Mouse (Mus musculus) lung, embryonic 15.5 days (tissue): ENCODE results near the gene Wwp2. TPM values are rescaled to one million over a fixed set of nuclear protein-coding genes. Genes with fewer than 3 reads are reported as not detected.

Experiments
- ATAC-seq: fragments of 200-750 bp; cut with Nextera tagmentation; 2 replicates; pipeline ENCODE4 v1.8.0; 2017; ENCODE audit warnings: moderate number of reproducible peaks, borderline replicate concordance; ENCODE audit not compliant: low FRiP score, low TSS enrichment; ENCODE audit errors: extremely low read depth
- H3K27ac ChIP-seq: fragments of 300-500 bp; sonication (generic); 2 replicates; pipeline ENCODE4 v1.5.1; 2015; ENCODE audit warnings: moderate library complexity, mild to moderate bottlenecking, inconsistent platforms
- H3K27me3 ChIP-seq: fragments of 300-500 bp; sonication (generic); 2 replicates; pipeline ENCODE4 v1.6.1; 2015; ENCODE audit warnings: inconsistent platforms
- H3K36me3 ChIP-seq: fragments of 300-500 bp; sonication (generic); 2 replicates; pipeline ENCODE4 v1.6.1; 2015; ENCODE audit warnings: inconsistent platforms
- H3K4me1 ChIP-seq: fragments of 300-500 bp; sonication (generic); 2 replicates; pipeline ENCODE4 v1.6.1; 2015; ENCODE audit warnings: inconsistent platforms
- H3K4me2 ChIP-seq: fragments of 300-500 bp; sonication (generic); 2 replicates; pipeline ENCODE4 v1.6.1; 2015; ENCODE audit warnings: inconsistent platforms, mild to moderate bottlenecking, moderate library complexity
- H3K4me3 ChIP-seq: fragments of 300-500 bp; sonication (generic); 2 replicates; pipeline ENCODE4 v1.5.1; 2015; ENCODE audit warnings: mild to moderate bottlenecking, inconsistent platforms
- H3K9ac ChIP-seq: fragments of 300-500 bp; sonication (generic); 2 replicates; pipeline ENCODE4 v1.6.1; 2015; ENCODE audit warnings: inconsistent platforms
- H3K9me3 ChIP-seq: fragments of 300-500 bp; sonication (generic); 2 replicates; pipeline ENCODE4 v1.6.1; 2016; ENCODE audit warnings: inconsistent platforms
- WGBS: fragments of 180-500 bp; shearing (Covaris S2); methylation state at CpG from one replicate; pipeline ENCODE4 v1.1.7; 2015; 5-methylcytosine and 5-hydroxymethylcytosine counted together
- microRNA counts: library from miRNA; unstranded; fragments of <30 nt; microRNA quantifications from one replicate; lab custom pipeline; 2016
- microRNA-seq: library from miRNA; unstranded; fragments of <30 nt; microRNA quantifications from one replicate; pipeline ENCODE4, GENCODE M21; 2016
- polyA plus RNA-seq: library from polyadenylated mRNA; unstranded; fragments of >200 nt; fragmentation: Nextera tagmentation; extraction: Ambion mirVana; gene quantifications from 2 replicates; pipeline ENCODE4 v1.2.1, GENCODE M21; 2015

Gene Wwp2
- polyA plus RNA-seq, 1 experiment from 2014 or later: 54.0 TPM

DNA sequence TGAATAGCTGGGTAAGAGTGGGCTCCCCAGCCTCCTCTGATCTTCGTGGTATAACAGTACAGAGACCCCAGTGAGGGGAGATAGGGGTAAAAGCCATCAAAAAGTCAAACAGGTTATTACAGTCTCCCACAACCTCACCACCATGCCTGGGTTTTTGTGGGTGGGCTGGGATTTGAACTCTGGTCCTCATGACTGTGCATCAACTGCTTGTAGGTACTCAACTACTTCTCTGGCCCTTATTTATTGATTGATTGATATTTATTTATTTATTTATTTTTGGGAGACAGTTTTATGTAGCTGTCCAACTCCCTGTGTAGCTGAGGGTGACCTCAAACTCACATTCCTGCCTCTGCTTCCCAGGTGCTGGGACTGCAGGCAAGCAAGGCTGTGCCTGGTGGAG lies 161.6 kb downstream of the Wwp2 start:
- Histone ChIP-seq H3K27ac (no peak overlapping the region), H3K4me1 (no peaks in the 10 kb centered on the region), H3K36me3 (no peaks in the 10 kb centered on the region), H3K4me3 (no peak overlapping the region), H3K27me3 (no peaks in the 10 kb centered on the region), H3K4me2 (no peak overlapping the region), H3K9me3 (no peaks in the 10 kb centered on the region), H3K9ac (no peak overlapping the region)
- ATAC-seq: no peak
- WGBS: 58% methylated on average over 1 of the region's 1 CpGs

DNA sequence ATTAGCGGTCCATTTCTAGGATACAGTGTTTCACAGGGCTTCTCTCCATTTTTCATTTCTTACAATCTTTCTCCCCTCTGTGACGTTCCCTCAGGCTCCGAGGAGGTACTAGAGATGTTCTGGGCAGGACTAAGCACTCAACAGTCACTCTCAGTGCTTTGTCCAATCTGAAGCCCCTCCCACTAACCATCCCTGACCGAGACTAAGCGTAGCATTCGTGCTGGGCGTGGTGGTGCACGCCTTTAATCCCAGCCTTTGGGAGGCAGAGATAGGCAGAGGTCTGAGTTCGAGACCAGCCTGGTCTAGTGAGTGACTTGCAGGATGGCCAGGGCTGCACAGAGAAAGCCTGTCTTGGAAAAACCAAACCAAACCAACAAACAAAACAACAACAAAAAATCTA lies 163.5 kb downstream of the Wwp2 start:
- no peak for ATAC-seq
- no peak overlapping the region for H3K9ac ChIP-seq
- H3K9me3 ChIP-seq: no peaks in the 10 kb centered on the region
- no peak overlapping the region for H3K4me3 ChIP-seq
- no peaks in the 10 kb centered on the region for H3K36me3 ChIP-seq
- WGBS: 85% methylated on average over 9 of the region's 9 CpGs
- H3K27me3 ChIP-seq: peaks cover 6% of the 10 kb centered on the region; the same call in 1 of the 2 replicates
- no peaks in the 10 kb centered on the region for H3K4me1 ChIP-seq
- H3K4me2 ChIP-seq: no peak overlapping the region
- H3K27ac ChIP-seq: no peak overlapping the region

DNA sequence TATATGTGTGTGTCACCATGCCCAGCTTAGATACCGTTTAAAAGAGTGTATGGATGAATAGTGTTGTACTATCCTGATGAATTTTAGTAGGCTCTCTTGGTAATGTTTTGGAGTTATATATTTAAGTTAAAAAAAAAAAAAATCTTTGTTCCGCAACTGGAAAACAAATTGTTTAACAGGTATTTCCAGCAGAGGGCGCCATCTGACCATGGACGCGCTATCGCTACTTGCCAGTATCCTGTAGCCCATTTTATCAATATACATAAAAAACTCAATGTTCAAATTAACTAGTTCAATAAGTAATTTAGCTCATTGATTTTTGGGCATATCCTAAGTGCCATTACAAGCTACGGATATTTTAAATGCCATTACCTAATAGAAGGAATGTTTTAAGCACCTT lies 166.9 kb downstream of the Wwp2 start:
- Histone ChIP-seq H3K27ac (no peak overlapping the region), H3K4me2 (no peak overlapping the region), H3K36me3 (no peaks in the 10 kb centered on the region), H3K4me3 (no peak overlapping the region), H3K9me3 (no peaks in the 10 kb centered on the region), H3K4me1 (no peaks in the 10 kb centered on the region), H3K9ac (no peak overlapping the region), H3K27me3 (peaks cover 6% of the 10 kb centered on the region; the same call in 1 of the 2 replicates)
- WGBS: 5% methylated on average over 7 of the region's 7 CpGs
- ATAC-seq: no peak

MicroRNAs within 50 kb of the gene (microRNA counts, 519-probe panel; counts per million panel counts)
- 2,917 counts per million, percentile 77 among the panel's probes with 10 or more counts for microRNA mmu-miR-140 (lab: Ali Mortazavi, UCI)

Small RNAs within 50 kb of the gene (microRNA-seq; reads per million reads assigned to microRNA genes)
- gene Mir140: 4,046 reads per million, percentile 87 among the genes with 10 or more reads in this experiment

Other genes starting within 250 kb of the Wwp2 start
- 9.2 and 12.5 TPM in 2 replicates for gene Nfat5, start 142.9 kb upstream of the Wwp2 start, polyA plus RNA-seq
- 14.0 and 17.4 TPM in 2 replicates for gene Nqo1, start 33.2 kb upstream of the Wwp2 start, polyA plus RNA-seq
- 78.2 and 79.7 TPM in 2 replicates for gene Nob1, start 11.3 kb upstream of the Wwp2 start, polyA plus RNA-seq
- 252 and 256 TPM in 2 replicates for gene Psmd7, start 152.1 kb downstream of the Wwp2 start, polyA plus RNA-seq